Mouse (Mus musculus): ENCODE results near the gene Ldlr.
"Not testable (repeated sequence)": the region's sequence is repeated elsewhere in the genome, so short reads cannot be mapped to it uniquely, and the experiment has no call there.

The Ldlr gene

DNA sequence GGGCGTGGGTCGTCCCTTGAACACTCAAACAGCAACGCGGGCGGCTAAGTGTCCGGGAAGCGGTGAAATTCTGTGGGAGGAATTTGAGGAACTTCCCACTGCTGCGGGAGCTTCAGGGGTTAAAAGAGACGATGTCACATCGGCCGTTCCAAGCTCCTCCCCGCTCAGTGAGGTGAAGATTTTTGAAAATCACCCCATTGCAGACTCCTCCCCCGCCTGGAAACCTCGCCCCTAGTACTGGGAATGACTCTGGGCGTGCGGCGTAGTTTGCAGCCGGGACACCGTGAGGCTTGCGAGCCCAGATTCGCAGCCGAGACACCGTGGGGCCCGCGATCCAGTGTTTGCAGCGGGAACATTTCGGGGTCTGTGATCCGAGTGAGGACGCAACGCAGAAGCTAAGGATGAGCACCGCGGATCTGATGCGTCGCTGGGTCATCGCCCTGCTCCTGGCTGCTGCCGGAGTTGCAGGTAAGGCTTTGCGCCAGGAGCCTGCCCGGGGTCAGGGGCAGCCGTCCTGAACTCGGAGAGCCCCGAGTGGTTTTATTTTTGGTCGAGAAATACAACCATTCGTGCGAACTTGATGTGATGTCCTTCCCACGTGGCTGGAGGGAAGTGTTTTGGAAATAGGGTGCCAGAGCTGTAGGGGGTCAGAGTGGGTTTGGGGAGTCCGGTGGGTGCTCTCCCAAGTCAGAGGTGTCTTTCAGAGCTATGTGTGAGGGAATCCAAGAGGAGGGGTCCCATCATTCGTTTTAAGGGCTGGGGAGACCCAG, at the start of gene Ldlr:
Ldlr (plus strand) TSS at position 107 of the 770 bp plus-strand sequence.
- Histone ChIP-seq H3K27me3 (ENCODE audit: control insufficient read depth, insufficient read depth, low read length, poor library complexity, severe bottlenecking) (no peaks in the 10 kb centered on the region), H3K36me3 (ENCODE audit: control insufficient read depth, insufficient read depth, low read length, poor library complexity, severe bottlenecking) (no peaks in the 10 kb centered on the region)
- DNase-seq (ENCODE audit: low read depth, low spot score), result peak; percentile 63

DNA sequence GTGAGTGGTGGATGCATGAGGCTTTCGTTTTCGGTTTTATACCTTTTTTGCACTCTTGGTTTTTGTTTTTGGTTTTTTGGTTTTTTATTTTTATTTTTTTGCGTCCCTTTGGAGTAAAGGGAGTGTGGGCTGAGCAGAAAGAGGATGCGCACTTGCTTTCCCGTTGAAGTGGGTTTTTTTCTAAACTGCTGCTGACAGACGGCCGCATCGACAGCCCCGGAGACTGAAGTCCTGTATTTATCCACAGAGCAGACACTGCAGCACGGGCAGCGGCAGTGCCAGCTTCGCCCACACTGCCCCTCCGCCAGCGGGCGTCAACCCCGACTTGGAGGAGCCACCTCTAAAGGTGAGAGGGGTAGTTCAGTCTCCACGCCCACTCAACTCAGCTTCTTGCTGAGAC, 45.6 kb upstream of the Ldlr start:
- no peak for DNase-seq (ENCODE audit: low read depth, low spot score)
- Histone ChIP-seq H3K36me3 (ENCODE audit: control insufficient read depth, insufficient read depth, low read length, poor library complexity, severe bottlenecking) (peaks cover 10% of the 10 kb centered on the region), H3K27me3 (ENCODE audit: control insufficient read depth, insufficient read depth, low read length, poor library complexity, severe bottlenecking) (no peaks in the 10 kb centered on the region)

DNA sequence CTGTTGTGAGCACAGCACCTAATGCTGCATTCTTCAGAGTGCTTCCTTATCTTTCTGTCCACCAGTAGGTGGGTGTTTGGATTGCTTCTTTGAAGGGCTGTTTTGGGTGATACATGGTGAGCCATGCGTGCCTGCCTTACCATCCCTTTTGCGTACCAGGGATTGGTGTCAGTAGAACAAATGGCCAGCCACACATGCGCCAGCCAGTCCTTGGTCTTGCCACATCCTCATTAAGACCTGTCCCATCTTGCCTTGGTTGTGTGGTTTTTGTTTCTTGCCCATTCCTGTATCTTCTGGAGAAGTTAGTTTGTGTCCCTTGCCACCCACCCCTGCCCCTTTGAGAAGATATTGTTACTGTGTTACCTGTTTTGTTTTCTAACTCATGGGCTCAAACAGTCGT, 42.8 kb upstream of the Ldlr start:
- Histone ChIP-seq H3K36me3 (ENCODE audit: control insufficient read depth, insufficient read depth, low read length, poor library complexity, severe bottlenecking) (peaks cover 7% of the 10 kb centered on the region), H3K27me3 (ENCODE audit: control insufficient read depth, insufficient read depth, low read length, poor library complexity, severe bottlenecking) (no peaks in the 10 kb centered on the region)
- DNase-seq (ENCODE audit: low read depth, low spot score), result no peak

DNA sequence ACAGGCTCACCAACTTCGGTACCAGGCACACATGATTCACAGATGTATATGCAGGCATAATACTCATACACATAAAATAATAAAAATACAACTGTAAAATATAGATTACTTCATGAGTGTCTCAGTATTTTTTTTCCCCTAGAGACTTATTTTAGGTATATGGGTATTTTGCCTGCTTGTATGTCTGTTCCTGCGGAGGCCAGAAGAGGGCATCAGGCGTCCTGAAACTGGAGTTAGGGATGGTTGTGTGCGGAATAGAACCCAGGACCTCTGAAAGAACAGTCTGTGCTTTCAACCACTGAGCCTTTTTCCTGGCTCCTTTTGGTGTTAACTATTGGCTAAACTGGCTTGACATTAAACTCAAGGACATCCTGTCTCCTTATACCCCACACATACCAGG, 40.5 kb upstream of the Ldlr start:
- peaks cover 6% of the 10 kb centered on the region for H3K36me3 ChIP-seq (ENCODE audit: control insufficient read depth, insufficient read depth, low read length, poor library complexity, severe bottlenecking)
- DNase-seq (ENCODE audit: low read depth, low spot score), result no peak
- H3K27me3 ChIP-seq (ENCODE audit: control insufficient read depth, insufficient read depth, low read length, poor library complexity, severe bottlenecking), result no peaks in the 10 kb centered on the region

DNA sequence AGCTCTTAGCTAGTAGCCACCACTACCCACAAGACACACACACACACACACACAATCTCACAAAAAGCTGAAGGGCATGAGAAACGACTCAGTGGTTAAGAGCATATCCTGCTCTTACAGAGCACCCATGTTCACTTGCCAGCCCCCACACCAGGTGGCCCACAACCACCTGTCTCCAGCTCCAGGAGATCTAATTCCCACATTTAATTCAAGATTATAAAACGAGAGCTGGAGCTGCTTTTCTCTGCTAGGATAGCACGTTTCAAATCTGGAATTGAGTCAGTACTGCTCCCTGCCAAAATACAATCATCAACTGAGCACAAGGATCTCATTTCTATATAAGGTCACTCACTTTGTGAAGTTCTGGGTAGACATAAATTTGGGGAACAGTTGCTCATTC, 39.4 kb upstream of the Ldlr start:
- H3K36me3 ChIP-seq (ENCODE audit: control insufficient read depth, insufficient read depth, low read length, poor library complexity, severe bottlenecking), result peaks cover 3% of the 10 kb centered on the region
- no peak for DNase-seq (ENCODE audit: low read depth, low spot score)
- H3K27me3 ChIP-seq (ENCODE audit: control insufficient read depth, insufficient read depth, low read length, poor library complexity, severe bottlenecking), result no peaks in the 10 kb centered on the region

DNA sequence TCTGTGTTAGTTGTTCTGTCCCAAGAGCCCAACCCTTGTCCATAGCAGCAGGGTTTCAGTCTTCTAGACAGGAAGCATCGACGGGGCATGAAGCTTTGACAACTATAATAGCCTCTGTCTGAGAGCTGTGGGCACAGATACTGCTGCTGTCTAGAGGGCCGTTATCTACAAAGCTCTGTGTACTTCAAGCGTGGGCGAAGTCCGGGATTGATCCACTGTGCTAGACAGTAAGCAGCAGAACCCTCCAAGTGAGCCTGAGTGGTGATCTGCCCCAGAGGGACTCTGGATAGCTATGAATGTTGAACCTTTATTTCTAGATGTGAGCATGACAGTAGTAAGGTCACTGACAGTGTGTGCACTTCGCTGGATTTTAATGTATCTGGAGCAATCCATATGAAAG, 34.7 kb upstream of the Ldlr start:
- Histone ChIP-seq H3K27me3 (ENCODE audit: control insufficient read depth, insufficient read depth, low read length, poor library complexity, severe bottlenecking) (no peaks in the 10 kb centered on the region), H3K36me3 (ENCODE audit: control insufficient read depth, insufficient read depth, low read length, poor library complexity, severe bottlenecking) (peaks cover 6% of the 10 kb centered on the region)
- DNase-seq (ENCODE audit: low read depth, low spot score), result no peak

DNA sequence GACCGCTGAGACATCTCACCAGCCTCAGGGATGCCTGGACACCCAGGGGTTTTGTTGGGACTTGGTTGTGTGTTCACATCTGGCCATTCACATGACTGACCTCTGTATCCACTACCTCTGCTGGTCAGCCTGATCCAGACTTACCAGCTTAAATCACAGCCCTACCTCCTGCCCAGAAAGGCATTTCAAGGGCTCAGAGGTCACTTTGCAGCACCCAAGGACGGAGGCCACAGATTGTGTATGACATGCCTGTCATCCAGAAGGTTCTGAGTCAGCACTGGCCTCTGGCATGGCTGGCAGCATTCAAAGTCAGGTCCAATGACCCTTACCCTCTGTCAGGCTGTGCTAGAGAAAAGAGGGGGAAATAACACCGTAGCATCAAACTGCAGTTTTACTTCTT, 33.3 kb upstream of the Ldlr start:
- no peak for DNase-seq (ENCODE audit: low read depth, low spot score)
- H3K27me3 ChIP-seq (ENCODE audit: control insufficient read depth, insufficient read depth, low read length, poor library complexity, severe bottlenecking), result no peaks in the 10 kb centered on the region
- peaks cover 8% of the 10 kb centered on the region for H3K36me3 ChIP-seq (ENCODE audit: control insufficient read depth, insufficient read depth, low read length, poor library complexity, severe bottlenecking)

DNA sequence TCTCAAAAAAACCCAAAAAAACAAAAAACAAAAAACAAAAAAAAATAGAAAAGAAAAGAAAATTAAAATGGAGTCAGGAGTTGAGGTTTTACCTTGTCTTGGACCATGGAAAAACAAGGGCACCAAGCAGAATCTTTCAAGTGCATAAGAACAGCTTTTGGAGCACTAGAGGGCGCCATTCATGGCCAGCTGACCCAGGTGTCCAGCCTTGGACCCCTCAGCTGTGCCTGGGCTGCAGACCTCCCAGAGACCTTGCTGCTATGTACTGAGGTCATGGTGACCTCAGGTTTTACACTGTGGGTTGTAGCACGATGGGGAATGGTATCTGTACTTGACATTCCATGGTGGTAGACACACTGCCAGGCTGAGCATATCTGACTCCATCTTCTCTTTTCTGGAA, 31.4 kb upstream of the Ldlr start:
- Histone ChIP-seq H3K27me3 (ENCODE audit: control insufficient read depth, insufficient read depth, low read length, poor library complexity, severe bottlenecking) (no peaks in the 10 kb centered on the region), H3K36me3 (ENCODE audit: control insufficient read depth, insufficient read depth, low read length, poor library complexity, severe bottlenecking) (peaks cover 8% of the 10 kb centered on the region)
- DNase-seq (ENCODE audit: low read depth, low spot score), result peak; percentile 52

DNA sequence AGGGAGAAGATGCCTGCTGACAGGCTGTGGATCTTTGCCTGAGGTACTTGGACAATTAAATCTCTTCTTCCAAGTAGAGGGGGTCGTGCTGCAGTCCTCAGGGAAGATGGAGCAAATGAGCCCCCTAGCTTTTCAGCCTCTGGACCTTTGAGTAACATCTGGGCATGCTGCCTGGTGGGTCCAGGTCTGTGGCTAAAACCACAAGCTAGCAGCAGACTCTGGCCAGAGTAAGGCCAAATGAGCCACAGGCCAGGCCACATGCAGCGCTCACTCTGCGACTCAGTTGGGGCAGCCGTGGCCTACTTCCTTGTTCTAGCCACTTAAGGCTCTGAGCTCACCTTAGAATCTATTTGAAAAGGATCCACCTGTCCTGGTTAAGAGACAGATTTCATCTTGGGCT, 30.8 kb upstream of the Ldlr start:
- peaks cover 5% of the 10 kb centered on the region for H3K36me3 ChIP-seq (ENCODE audit: control insufficient read depth, insufficient read depth, low read length, poor library complexity, severe bottlenecking)
- H3K27me3 ChIP-seq (ENCODE audit: control insufficient read depth, insufficient read depth, low read length, poor library complexity, severe bottlenecking), result no peaks in the 10 kb centered on the region
- no peak for DNase-seq (ENCODE audit: low read depth, low spot score)

DNA sequence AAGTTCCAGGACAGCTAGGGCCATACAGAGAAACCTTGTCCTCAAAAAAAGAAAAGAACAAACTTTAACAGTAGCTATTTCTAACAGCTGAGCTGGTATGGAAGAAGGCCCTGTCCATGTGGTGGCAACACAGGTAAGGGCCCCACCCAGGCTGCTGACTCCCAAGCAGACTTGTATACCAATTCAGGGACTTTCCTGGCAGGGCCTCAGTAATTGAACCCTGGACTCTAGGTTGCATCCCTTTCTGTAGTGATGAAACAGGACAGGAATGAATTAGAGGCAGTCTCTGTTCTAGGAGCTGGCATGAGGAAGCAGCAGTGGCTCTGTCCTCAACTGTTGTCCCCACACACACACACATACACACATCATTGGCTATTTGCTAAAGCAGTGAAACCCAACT, 29.2 kb upstream of the Ldlr start:
- Histone ChIP-seq H3K27me3 (ENCODE audit: control insufficient read depth, insufficient read depth, low read length, poor library complexity, severe bottlenecking) (no peaks in the 10 kb centered on the region), H3K36me3 (ENCODE audit: control insufficient read depth, insufficient read depth, low read length, poor library complexity, severe bottlenecking) (peaks cover 5% of the 10 kb centered on the region)
- no peak for DNase-seq (ENCODE audit: low read depth, low spot score)

DNA sequence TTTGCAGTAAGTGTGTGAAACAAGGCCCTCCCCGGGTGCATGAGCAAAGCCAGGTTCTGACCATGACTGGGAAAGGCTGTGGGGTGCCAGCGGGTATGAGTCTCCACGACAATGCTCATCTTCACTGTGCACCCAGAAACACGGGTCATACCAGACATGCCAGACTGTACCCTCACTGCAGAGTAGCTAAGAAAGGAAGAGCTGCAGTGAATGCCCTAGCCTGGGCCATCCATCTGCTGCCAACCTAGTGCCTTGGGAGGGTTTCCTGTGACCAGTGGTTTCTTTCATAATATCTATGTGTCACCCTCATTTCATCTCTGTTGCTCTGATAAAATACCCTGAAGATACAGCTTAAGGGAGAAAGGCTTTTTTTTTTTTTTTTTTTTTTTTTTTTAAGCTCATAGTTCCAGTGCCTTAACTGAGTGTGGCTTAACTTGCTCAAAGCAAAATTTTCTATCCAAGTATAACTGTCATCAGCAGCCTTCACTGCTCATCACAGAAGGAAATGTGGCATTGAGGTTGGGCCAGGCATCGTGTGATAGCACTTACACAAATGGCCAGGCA, 28.0 kb upstream of the Ldlr start:
- DNase-seq (ENCODE audit: low read depth, low spot score), result no peak
- Histone ChIP-seq H3K36me3 (ENCODE audit: control insufficient read depth, insufficient read depth, low read length, poor library complexity, severe bottlenecking) (peaks cover 5% of the 10 kb centered on the region), H3K27me3 (ENCODE audit: control insufficient read depth, insufficient read depth, low read length, poor library complexity, severe bottlenecking) (no peaks in the 10 kb centered on the region)

DNA sequence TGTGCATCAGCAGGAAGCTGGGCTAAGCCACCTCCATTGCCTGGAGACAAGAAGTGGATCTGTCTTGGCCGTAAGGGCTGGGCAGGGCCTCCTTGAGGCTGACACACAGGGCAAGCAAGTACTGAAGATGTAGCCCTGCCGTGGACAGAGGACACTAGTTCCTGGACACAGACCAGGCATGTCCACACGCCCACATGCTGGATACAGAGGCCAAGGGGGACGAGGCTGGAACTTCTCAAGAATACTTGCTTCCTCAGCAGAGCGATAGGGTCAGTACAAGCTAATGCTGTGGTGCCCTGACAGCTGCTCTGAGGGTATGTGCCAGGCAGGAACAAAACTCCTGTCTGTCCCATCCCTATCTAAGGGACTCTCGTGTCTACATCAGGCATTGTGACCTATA, 26.2 kb upstream of the Ldlr start:
- H3K36me3 ChIP-seq (ENCODE audit: control insufficient read depth, insufficient read depth, low read length, poor library complexity, severe bottlenecking), result peaks cover 9% of the 10 kb centered on the region

DNA sequence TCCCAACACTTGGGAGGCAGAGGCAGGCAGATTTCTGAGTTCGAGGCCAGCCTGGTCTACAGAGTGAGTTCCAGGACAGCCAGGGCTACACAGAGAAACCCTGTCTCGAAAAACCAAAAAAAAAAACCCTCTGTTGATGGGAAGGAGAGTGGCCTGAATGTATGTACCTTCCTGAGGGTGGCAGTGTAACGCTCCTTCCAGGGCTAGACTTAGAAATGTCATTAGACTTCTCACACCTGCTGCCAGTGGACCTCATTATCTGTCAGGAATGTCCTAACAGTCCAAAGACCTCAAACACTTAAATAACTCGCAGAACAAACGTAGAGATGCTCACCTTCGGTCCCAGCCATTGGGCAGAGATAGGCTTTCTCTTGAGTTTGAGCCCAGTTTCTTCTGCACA, 24.0 kb upstream of the Ldlr start:
- not testable (repeated sequence) for DNase-seq (ENCODE audit: low read depth, low spot score); H3K27me3 ChIP-seq (ENCODE audit: control insufficient read depth, insufficient read depth, low read length, poor library complexity, severe bottlenecking); H3K36me3 ChIP-seq (ENCODE audit: control insufficient read depth, insufficient read depth, low read length, poor library complexity, severe bottlenecking)

More for the DNA sequence above, 26.2 kb upstream of the Ldlr start:
- no peak for DNase-seq (ENCODE audit: low read depth, low spot score)
- H3K27me3 ChIP-seq (ENCODE audit: control insufficient read depth, insufficient read depth, low read length, poor library complexity, severe bottlenecking), result no peaks in the 10 kb centered on the region

DNA sequence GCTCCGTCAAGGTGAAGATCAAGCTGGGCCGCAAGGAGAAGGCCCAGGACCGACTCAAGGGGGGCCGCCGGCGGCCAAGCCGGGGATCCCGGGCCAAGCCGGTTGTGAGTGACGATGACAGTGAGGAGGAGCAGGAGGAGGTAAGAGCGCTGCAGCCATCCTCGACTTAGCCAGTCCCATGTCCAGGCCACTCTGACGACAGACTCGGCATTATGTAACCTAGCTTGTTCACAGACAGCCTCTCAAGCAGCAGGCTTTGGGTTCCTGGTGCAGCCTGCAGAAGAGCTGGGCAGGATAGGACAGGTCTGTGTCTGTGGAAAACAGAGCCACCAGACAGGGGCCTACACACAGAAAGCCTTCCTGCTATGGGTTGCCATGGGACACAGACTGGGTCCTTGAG, 22.2 kb upstream of the Ldlr start:
- no peaks in the 10 kb centered on the region for H3K27me3 ChIP-seq (ENCODE audit: control insufficient read depth, insufficient read depth, low read length, poor library complexity, severe bottlenecking)
- no peak for DNase-seq (ENCODE audit: low read depth, low spot score)
- peaks cover 7% of the 10 kb centered on the region for H3K36me3 ChIP-seq (ENCODE audit: control insufficient read depth, insufficient read depth, low read length, poor library complexity, severe bottlenecking)

DNA sequence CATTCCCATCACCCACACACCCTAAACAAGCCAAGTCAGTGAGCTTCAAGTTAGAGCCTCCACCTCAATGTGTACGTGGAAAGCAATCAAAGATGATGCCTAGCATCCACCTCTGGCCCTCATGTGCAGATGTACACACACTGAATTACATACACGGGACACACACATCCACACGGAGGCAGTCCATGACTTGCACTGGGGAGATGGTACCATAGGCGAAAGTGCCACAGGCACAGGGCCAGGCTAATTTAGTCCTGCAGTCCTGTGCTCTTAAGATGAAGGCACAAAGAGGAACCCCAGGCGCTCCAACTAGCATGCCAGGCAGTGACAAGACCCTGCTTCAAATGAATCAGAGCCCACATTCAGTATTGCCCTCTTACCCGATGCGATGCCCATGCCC, 19.8 kb upstream of the Ldlr start:
- H3K27me3 ChIP-seq (ENCODE audit: control insufficient read depth, insufficient read depth, low read length, poor library complexity, severe bottlenecking), result no peaks in the 10 kb centered on the region
- H3K36me3 ChIP-seq (ENCODE audit: control insufficient read depth, insufficient read depth, low read length, poor library complexity, severe bottlenecking), result peaks cover 7% of the 10 kb centered on the region
- no peak for DNase-seq (ENCODE audit: low read depth, low spot score)

DNA sequence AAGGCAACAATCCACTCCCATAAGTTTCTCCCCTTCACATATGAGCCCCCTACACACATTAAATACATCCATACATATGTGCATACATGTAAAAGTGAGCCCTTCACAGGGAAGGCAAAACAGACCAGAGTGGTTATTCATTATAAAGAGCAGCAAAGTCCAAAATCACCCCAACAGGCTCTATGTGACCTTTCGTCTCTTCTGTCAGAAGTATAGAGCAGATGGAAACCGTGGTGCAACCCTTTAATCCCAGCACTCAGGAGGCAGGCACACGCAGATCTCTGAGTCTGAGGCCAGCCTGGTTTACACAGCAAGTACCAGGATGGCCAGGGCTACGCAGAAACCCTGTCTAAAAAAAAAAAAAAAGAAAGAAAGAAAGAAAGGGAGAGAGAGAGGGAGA, 17.2 kb upstream of the Ldlr start:
- H3K27me3 ChIP-seq (ENCODE audit: control insufficient read depth, insufficient read depth, low read length, poor library complexity, severe bottlenecking), result no peaks in the 10 kb centered on the region
- no peak for DNase-seq (ENCODE audit: low read depth, low spot score)
- H3K36me3 ChIP-seq (ENCODE audit: control insufficient read depth, insufficient read depth, low read length, poor library complexity, severe bottlenecking), result peaks cover 5% of the 10 kb centered on the region
